Mouse (Mus musculus) CD4-positive, CD25-positive, alpha-beta regulatory T cell, adult 2 months (primary cell): ENCODE results near the gene Rbm47.
"Not testable (repeated sequence)": the region's sequence is repeated elsewhere in the genome, so short reads cannot be mapped to it uniquely, and the experiment has no call there.

ENCODE experiments used
- DNase-seq: peaks from one replicate; pipeline ENCODE4 v3.0.0-alpha.2; 2012; ENCODE audit warnings: low read depth, low spot score

Rbm47 gene

DNA sequence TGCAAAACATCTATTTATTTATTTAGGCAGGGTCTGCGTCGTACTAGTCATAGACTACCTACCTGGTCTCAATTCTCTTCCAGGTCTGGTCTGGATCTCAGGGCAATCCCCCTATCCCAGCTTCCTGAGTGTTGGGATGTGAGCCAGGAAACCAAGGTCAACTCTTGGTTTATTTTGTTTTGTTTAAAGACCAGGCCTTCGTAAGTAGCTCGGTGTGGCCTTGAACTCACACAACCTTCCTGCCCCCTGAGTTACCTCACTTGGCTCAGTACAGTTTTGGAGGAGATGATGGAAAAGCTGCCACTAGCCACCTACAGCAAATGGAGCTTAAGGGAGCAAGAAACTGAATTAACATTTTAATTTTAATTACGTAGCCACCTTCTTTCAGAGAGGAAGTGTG lies 144.7 kb downstream of the Rbm47 start:
- DNase-seq = no peak

DNA sequence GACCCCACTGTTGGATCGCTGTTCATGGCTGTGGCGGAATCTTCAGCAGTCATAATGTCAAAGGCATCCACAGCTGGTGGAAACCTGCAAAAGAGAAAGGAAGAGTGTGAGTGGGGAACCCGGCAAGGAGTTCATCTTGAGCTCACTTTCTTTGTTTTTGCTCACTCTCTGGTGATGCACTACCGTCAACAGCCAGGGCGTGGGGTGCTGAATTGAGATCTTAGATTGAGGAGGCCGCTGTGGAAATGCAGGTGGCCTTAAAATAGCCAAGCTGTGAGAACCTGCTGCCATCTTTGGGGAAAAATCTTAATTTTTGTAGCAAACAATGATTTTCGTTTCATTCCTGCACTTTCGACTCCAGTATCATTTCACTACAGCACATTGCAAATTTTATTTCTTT lies 145.7 kb downstream of the Rbm47 start:
- DNase-seq = no peak

- no peak for DNase-seq
Measured at GRCm38 (mm10) chr5:66026796-66027195, 146.1 kb downstream of the Rbm47 start.

DNA sequence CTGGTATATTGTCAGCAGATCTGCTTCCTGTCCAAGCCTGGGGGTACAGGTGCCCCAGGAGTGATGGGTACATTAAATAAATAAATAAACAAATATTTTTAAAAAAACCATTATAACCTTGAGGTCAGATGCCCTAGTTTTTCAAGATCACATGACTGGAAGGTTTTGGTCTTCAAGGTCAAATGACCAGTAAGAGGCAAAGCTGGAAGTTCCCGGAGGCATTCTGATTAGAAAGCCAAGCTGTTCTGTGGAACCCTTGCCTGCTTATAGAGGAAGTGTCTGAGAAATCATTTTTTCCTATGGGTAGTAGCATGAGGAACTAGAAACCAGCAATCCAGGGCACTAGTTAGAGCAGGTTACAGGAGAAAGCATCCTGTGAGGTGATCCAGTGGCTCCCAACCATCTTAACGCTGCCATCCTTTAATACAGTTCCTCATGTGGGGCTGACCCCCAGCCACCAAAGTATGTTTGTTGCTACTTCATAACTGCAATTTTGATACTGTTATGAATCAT lies 157.4 kb downstream of the Rbm47 start:
- no peak for DNase-seq

DNA sequence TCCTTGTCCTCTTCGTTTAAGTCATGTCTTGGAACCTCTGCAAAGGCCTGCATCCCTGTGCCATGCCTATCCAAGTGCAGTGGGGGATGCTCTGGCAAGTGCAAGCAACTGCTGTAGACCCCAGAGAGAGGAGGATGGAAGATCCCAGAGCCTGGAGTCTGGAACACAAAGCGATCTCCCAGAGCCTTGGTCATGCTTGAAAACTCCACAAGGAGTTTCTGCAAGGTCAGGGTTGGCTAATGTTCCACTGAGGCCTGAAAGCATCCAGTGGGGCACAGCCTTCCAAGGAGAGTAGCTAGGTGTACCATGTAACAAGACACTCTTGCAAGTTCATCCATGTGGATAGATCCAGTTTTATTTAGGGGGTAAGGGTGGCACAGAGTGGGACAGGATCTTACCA lies 158.5 kb downstream of the Rbm47 start:
- no peak for DNase-seq

DNA sequence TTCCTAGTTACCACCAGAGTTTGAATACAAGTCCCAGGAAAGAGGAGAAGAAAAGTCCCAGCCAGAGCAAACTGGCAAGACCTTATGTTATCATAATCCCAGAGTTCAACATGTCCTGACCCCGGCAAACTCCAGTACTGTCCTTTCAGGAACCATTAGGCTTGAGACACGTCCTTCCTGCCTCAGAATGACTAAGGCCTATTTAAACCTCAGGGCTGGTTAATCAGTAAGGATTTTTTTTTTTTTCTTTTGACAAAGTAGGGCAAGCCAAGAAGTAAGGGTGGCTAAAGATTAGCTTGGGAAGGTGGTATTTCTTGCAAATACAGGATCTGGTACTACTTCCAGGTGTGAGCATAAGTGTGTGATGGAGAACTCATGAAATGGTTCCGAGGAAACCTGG lies 158.9 kb downstream of the Rbm47 start:
- no peak for DNase-seq

DNA sequence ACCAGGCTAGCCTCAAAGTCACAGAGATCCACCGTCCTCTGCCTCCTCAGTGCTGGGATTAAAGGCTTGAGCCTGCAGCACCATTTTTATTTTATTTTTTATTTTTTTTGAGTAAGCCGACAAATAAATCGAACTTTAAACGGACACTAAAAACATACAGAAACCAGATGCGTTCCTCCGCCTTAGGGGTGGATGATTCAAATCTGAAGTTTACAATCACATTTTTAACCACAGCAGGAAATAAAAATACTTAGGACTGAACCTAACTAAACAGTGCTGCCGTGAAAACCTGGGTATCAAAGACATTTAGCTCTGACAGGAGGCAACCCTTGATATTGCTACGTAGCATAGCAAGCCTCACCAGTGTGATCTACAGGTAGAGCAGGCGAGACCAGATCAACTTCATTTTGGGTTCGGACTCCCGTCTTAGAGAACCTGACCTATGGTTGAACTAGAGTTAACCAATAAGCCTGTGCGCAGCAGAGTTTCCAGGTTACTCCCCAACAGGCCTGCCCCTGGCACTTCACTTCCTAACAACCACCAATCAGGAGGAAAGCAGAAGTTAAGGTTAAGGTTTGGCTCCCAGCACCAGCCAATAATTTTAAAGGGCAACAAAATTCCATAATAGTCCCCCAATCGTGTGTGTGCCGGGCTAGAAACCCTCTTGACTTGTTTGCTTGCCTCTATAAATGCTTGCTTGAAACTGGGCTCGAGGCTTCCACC lies 164.5 kb downstream of the Rbm47 start:
- peak; percentile 20 for DNase-seq

DNA sequence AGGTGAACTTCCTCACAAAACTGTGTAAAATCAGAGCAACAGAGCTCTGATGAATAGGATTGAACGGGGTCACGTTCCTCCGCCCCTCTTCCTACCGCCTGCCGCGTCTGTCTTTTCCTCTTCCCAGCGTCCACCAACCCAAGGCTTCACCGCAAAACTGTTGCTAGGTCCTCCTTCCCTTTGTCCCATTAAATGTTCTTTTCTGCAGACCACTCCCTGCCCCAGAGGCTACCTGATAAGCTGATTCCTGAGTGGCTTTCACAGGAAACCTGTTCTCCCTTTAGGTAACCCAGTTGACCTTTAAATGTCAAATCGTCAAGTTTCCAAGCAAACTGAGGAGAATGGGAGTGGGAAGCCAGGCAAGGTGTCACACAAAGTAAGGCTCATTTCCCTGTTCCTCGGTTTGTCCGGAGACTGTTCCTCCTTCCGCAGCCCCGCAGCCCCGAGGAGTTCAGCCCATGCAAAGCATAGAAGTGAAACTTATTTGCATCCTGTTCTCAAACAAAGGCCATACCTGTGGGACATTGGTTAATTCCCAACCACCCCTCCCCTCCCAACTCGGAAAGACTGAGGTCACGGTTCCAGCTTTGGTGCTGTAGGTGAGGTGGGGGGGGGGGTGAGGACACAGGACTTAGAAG lies 167.8 kb downstream of the Rbm47 start:
- DNase-seq = no peak

DNA sequence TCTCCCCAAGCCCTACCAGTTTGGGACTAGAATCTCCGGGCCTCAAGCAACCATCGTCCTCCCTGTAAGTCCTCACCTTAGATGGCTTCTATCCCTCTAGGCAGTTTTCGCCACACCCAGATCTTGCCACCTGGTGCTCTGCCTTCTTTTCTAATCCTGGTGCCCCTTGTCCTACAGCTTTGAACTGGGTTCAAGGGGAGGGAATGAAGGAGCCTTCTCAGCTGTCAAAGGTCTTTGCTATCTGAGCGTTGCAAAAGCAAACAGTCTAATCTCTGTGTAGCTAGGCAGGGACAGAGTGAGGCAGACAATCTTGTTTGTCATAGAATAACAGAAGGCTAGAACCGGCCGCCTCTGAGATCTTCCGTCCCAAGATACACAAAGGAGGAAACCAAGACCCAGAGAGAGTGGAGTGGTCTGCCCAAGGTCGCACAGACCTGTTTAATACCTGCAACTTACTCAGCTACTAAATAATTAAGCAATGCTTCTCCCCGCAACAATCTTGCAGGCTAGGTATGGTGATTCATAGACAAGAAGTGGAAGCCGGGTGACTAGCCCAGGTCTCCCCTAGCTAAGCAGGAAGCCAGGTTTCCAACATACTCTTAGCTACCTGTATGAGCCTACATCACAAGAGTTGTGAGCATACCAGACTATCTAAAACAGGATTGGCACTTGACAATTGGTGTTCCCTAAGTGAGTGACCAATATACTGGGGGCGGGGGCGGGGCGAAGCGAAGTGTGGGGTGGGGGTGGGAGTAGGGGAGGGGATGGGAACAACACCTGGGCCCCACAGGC lies 168.6 kb downstream of the Rbm47 start, which contains the start of gene 9130230L23Rik:
Gene 9130230L23Rik, minus strand, starts transcription at position 152 of the 792 bp plus-strand sequence.
- no peak for DNase-seq

DNA sequence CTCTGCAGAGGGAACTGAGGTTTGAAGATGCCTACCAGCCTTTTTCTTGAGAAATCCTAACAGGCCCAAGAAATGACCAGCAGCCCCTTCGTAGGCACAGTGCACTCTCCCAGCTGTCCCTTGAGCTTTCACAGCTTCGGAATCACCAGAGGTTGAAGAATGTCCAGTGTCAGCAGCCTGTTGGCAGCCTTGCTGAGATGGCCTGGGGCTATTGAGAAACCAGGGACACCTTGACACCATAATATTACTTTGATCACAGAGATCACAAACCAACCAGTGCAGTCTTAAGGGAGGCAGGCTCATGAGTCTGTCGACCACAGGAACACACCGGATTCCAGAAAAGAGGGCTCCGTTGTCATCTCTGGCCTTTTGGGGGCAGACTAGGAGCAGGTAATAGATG lies 171.7 kb downstream of the Rbm47 start:
- DNase-seq = no peak

DNA sequence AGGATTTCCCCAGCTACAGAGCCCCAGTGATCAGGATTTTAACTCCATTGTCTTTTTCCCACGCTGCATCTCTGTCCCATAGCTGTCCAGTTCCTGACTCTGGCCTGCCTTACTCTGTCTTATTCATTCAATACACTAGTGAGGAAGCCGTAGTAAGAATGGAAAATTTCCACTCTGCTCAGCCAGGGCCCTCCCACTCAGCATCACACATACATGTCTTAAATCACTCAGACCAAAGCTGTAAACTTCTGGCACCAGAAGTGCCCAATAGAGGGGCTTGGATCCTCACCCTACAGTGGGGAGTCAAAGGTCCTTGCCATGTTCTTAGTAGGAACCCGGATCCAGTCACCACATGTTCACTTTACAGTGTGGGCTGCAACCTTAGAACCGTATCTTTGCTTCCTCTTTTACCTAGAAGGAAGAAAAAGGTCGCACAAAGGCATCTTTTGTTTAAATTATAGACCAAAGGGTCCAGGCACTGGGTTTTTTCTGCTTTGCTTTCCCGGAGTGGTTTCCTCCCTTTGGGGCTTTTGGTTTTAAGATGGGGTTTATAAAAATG lies 172.3 kb downstream of the Rbm47 start:
- DNase-seq = no peak

DNA sequence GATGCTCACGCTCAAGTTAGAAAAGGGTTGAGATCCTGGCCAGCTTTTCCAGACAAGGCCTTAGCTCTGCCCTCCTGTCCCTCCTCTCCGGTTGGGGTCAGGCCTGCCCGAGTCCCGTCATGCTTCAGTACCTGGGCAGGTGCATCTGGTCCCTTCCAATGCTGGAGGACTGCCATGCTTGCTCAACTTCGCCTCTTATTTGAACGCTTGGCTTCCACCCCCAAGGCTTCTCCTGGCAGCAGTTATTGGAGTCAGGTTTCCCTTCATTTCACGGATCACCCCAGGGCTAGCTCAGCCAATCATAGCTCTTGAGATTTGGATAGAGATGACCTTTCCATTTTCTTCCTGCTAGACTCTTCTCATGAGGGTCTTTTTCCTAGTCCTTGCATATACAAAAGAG lies 172.8 kb downstream of the Rbm47 start:
- DNase-seq = no peak

DNA sequence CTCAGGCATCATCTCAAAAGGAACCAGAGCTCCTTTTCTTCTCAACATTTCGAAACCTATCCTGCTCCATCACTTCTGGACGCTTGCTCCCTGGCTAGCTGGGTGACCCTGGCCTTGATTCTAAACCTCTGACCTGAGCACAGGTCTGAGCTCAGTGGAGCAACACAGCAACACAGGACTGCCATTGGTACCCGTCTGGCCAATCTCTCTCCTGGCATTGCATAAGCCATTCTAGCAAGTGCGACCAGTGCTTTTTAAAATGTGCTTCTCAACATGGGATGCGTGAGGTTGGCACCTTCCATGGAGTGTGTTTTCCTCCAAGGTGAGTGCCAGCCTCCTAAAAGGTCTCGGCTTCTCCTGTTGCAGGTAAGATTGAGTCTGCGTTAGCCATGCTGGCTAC lies 173.8 kb downstream of the Rbm47 start:
- DNase-seq = no peak

DNA sequence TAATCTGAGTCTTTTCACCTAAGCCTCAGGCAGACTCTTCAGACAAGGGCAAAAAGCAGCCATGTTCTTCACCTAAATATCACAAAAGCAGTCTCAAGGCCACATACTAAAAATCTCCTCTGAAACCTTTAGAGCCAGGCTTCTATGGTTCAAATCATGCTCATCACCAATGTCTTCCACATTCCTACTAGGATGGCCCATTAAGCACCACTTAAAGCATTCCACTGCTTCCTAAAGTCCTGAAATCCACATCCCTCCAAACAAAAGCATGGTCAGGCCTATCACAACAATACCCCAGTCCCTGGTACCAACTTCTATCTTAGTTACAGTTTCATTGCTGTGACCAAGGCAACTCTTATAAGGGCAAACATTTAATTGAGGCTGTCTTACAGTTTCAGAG lies 175.1 kb downstream of the Rbm47 start:
- no peak for DNase-seq

GRCm38 (mm10) chr5:65994643-65995042 lies 178.3 kb downstream of the Rbm47 start:
- no peak for DNase-seq

- peak; percentile 15 for DNase-seq
Measured at GRCm38 (mm10) chr5:65991191-65991590, 181.7 kb downstream of the Rbm47 start.

DNA sequence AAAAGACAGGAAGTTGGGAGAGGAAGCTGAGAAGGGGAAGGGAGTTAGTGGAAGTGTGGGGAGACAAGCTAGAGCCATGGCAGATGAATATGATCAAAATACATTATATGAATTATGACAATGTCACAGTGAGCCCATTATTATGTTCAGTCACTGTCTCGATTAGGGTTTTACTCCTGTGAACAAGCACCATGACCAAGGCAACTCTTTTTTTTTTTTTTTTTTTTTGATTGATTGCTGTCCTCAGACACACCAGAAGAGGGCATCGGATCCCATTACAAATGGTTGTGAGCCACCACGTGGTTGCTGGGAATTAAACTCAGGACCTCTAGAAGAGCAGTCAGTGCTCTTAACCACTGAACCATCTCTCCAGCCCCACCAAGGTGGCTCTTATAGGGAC lies 185.9 kb downstream of the Rbm47 start:
- DNase-seq = not testable (repeated sequence)

DNA sequence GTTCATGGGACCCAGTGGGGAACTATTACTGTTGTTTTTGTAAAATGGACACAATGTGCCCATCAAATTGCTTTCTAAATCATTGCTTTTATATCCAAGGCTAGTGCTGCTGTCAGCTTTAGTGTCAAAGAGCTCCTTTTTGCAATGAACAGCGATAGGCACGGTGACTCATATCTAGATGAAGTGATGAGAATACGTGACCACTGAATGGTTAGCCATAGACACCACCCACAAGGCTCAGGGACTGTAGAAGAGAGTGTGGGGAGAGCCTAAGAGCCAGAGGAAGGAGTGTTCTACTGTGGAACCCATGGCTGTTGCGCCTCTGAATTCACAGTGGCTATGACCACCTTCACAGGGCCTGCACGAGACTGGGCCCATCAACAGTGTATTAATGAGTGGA lies 186.5 kb downstream of the Rbm47 start:
- DNase-seq = peak; percentile 17

GRCm38 (mm10) chr5:65975731-65976130 lies 197.2 kb downstream of the Rbm47 start:
- no peak for DNase-seq

DNA sequence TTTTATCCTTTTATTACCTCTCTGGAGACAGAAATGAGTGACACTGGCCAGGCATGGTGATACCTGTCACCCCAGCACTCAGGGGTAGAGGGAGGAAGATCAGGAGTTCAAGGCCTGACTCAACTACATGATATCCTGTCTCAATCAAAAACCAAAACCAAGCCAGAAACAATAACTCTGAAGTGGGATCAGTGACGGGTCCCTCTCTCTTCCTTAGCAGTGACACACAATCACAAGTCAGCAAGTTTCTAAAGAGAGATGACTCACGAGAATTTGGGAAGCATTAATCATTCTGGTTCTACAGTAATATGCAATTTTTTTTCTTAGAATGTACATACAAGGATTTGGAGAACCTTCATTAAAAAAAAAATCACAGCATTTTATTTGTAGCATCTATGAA lies 199.7 kb downstream of the Rbm47 start:
- DNase-seq = no peak

- DNase-seq = no peak
Measured at GRCm38 (mm10) chr5:65968004-65968403, 204.9 kb downstream of the Rbm47 start.

GRCm38 (mm10) chr5:65967091-65967490 lies 205.8 kb downstream of the Rbm47 start:
- no peak for DNase-seq
